Mouse (Mus musculus): ENCODE measurements around the gene Otx1. TPM values are rescaled to one million over a fixed set of nuclear protein-coding genes. Genes with fewer than 3 reads are reported as not detected.

Otx1 gene
- total RNA-seq, 4 experiments from 2014 or later: not detected

- no peak for DNase-seq (ENCODE audit: low spot score in 2 of 2)
Observed at GRCm38 (mm10) chr11:21999396-22000315, 3.0 kb downstream of the Otx1 start.

- no peak for DNase-seq (ENCODE audit: low spot score in 2 of 2)
Observed at GRCm38 (mm10) chr11:21998141-21999047, 4.3 kb downstream of the Otx1 start.

GRCm38 (mm10) chr11:21997561-21998140, 5.0 kb downstream of the Otx1 start:
- DNase-seq (ENCODE audit: low spot score in 2 of 2): no peak

- no peak for DNase-seq (ENCODE audit: low spot score in 2 of 2)
Observed at GRCm38 (mm10) chr11:21996661-21997560, 5.8 kb downstream of the Otx1 start.

GRCm38 (mm10) chr11:21996325-21996647, 6.4 kb downstream of the Otx1 start:
- no peak for DNase-seq (ENCODE audit: low spot score in 2 of 2)

- no peak for DNase-seq (ENCODE audit: low spot score in 2 of 2)
Observed at GRCm38 (mm10) chr11:21995534-21996324, 7.0 kb downstream of the Otx1 start.

- no peak for DNase-seq (ENCODE audit: low spot score in 2 of 2)
Observed at GRCm38 (mm10) chr11:21994377-21995370, 8.0 kb downstream of the Otx1 start.

GRCm38 (mm10) chr11:21993597-21994376, 8.9 kb downstream of the Otx1 start:
- no peak for DNase-seq (ENCODE audit: low spot score in 2 of 2)

- no peak for DNase-seq (ENCODE audit: low spot score in 2 of 2)
Observed at GRCm38 (mm10) chr11:21992761-21993596, 9.7 kb downstream of the Otx1 start.

GRCm38 (mm10) chr11:21988398-21988946, 14.2 kb downstream of the Otx1 start:
- DNase-seq (ENCODE audit: low spot score in 2 of 2): no peak

- no peak for DNase-seq (ENCODE audit: low spot score in 2 of 2)
Observed at GRCm38 (mm10) chr11:21985118-21985517, 17.6 kb downstream of the Otx1 start.

- DNase-seq (ENCODE audit: low spot score in 2 of 2): no peak
Observed at GRCm38 (mm10) chr11:21974005-21974531, 28.6 kb downstream of the Otx1 start.

DNA sequence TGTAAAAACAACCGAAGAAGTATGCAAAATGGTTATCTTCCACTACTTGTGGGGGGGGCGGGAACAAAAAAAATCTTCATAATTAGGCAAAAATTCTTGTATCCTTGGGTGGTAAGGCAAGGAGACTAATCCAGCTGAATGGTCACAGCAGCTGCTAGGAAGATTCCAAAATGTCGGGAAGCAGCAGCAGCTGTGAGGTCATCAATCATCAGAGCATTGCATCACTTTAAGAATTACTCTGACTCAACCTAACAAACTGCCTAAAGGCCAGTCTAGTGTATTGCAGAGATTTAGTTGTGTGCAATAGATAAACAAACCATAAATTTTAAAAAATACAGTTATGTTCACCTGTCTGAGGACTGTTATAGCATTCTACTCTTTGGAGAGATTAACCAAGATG, 29.1 kb downstream of the Otx1 start:
- DNase-seq (ENCODE audit: low spot score in 2 of 2): no peak

DNA sequence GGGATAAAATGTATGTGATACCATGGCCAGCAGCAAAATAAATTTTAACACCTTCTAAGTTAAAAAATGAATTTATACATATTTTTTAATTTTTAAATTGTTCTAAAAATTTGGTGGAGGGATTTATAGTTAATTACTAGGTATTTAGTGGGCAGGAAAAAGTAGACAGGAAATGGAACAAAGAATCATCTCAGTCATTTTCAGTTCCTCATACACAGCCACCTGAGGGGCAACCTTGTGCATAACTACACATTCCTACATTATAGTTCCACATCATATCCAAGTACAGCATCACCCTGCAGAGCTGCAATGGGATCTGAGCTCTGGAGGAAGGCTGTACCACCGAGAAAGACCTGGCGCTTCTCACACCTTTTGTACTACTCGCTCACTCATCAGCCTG, 33.8 kb downstream of the Otx1 start:
- no peak for DNase-seq (ENCODE audit: low spot score in 2 of 2)

DNA sequence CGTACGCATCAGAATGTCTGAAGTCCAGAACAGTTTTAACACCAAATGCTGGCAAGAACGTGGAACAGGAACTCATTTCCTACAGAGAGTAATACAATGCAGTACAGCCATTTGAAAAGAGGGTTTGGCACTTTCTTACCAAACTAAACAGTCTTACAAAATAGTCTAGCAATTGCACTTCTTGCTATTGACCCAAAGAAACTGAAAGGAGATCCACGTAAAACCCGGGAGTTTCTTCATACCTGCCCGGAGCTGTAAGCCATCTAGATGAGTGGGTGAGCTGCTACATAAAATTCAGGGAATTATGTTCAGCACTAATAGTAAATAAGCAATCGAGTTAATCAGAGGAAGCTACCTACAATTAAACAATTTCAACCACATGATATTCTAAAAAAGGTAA, 47.5 kb downstream of the Otx1 start:
- DNase-seq (ENCODE audit: low spot score in 2 of 2): no peak

DNA sequence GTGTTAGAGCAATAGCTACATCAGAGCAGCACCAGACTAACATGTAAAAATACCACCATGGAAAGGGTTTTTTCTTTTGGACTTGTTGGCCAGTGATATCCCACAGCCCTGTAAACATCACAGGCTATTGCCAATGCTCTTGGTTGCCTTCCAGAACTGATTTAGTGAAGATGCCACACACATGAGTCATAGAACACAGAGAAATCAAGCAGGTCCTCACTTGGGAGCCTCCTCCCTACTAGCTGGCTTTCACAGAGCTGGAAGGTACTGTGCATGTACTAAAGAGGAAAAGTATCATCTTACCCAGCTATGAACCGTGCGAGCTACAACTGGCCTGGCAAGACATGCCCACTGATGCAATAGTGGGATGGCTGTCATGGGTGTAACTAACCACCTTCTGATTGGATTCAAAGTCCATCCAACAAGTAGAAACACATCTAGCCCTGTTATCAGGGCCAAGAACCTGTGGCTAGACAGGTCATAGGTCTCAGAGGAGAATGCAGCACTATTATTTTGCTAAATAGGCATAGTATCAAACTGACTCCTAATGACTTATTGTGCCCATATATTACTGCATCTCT, 51.0 kb downstream of the Otx1 start:
- DNase-seq (ENCODE audit: low spot score in 2 of 2): no peak

Data from gastrocnemius, adult 8-10 months (tissue).